Mouse (Mus musculus) bone marrow, adult 2 months (tissue): ENCODE measurements around the gene Krtap19-2.

Experiments used
- CTCF ChIP-seq: fragments of 200-500 bp; IDR thresholded peaks from 2 replicates; pipeline ENCODE4 v1.5.1; 2011; ENCODE audit warnings: low read length, control low read depth; ENCODE audit not compliant: control insufficient read depth, insufficient read depth
- POLR2A ChIP-seq: fragments of 200-500 bp; IDR thresholded peaks from 2 replicates; pipeline ENCODE4 v1.6.1; 2011; ENCODE audit warnings: low read depth, mild to moderate bottlenecking, control low read depth, low read length, borderline replicate concordance; ENCODE audit not compliant: control insufficient read depth

- 0 out of 2 replicates have a peak, but pooled peaks have one; percentile 1 for TF ChIP-seq CTCF
- TF ChIP-seq POLR2A: no peak
Measured at GRCm38 (mm10) chr16:88823736-88824135, 50.3 kb downstream of the Krtap19-2 start.
